Mouse (Mus musculus): ENCODE data around the gene Acan.

- no peak for TF ChIP-seq CEBPB (IDR thresholded peaks at IDR 0.05; ENCODE audit: insufficient read depth, poor library complexity, severe bottlenecking)
- no peak for TF ChIP-seq E2F4 (IDR thresholded peaks at IDR 0.05; ENCODE audit: insufficient read depth)
- TF ChIP-seq MAX (IDR thresholded peaks at IDR 0.05; ENCODE audit: low read depth), result no peak
- no peak for TF ChIP-seq POLR2A (IDR thresholded peaks at IDR 0.05; ENCODE audit: insufficient read length, low read depth)
- no peak for TF ChIP-seq TCF12 (IDR thresholded peaks at IDR 0.05; ENCODE audit: insufficient read depth, poor library complexity, severe bottlenecking)
- TF ChIP-seq USF1 (IDR thresholded peaks at IDR 0.05; ENCODE audit: low read depth), result no peak
- TF ChIP-seq MYOG (IDR thresholded peaks at IDR 0.05; ENCODE audit: control insufficient read depth in 1 of 3, insufficient read depth in 1 of 3, insufficient read length in 2 of 3, low read depth in 2 of 3), result no peak
- TF ChIP-seq REST (IDR thresholded peaks at IDR 0.05; ENCODE audit: insufficient read depth, insufficient read length), result no peak
- TF ChIP-seq POLR2AphosphoS2 (IDR thresholded peaks at IDR 0.05; ENCODE audit: insufficient read length, low read depth), result no peak
- TF ChIP-seq TCF3 (IDR thresholded peaks at IDR 0.05; ENCODE audit: insufficient read length, low read depth), result no peak
- TF ChIP-seq MYOD1 (IDR thresholded peaks at IDR 0.05; ENCODE audit: control insufficient read depth in 1 of 3, insufficient read length in 2 of 3, low read depth in 2 of 3), result no peak
Measured at GRCm38 (mm10) chr7:79140897-79141296, 87.6 kb downstream of the Acan start.

All from myocyte (in vitro differentiated cells).